Mouse (Mus musculus): Measurements from ENCODE around the gene Alms1.
"Not testable (repeated sequence)": the region's sequence is repeated elsewhere in the genome, so short reads cannot be mapped to it uniquely, and the experiment has no call there.

The Alms1 gene

GRCm38 (mm10) chr6:85709206-85709605 lies 121.9 kb downstream of the Alms1 start:
- in situ Hi-C loops (cut with MboI; ENCODE audit: unreplicated experiment in 2 of 2), result not testable (repeated sequence)

- in situ Hi-C loops (cut with MboI; ENCODE audit: unreplicated experiment in 2 of 2), result not testable (repeated sequence)
These were observed 122.3 kb downstream of the Alms1 start for GRCm38 (mm10) chr6:85709607-85710006.

GRCm38 (mm10) chr6:85713105-85713504 lies 125.8 kb downstream of the Alms1 start, which contains the start of gene Nat8f7:
TSS of gene Nat8f7 (minus strand) at chr6:85713205.
- in situ Hi-C loops (cut with MboI; ENCODE audit: unreplicated experiment in 2 of 2), result not testable (repeated sequence)

Measured in v-Abl transformed pro-B cells (cell line).